Mouse (Mus musculus) adrenal gland, postnatal 36 days (tissue): ENCODE results near the gene Gria3. TPM values are rescaled to one million over a fixed set of nuclear protein-coding genes. Genes with fewer than 3 reads are reported as not detected.

Experiments used
- DNase-seq, 2 experiments: peaks; one replicate each; pipeline ENCODE4 v3.0.0; 2021; ENCODE audit warnings: mixed read lengths in 1 of 2
- long read RNA-seq, 2 experiments: library from polyadenylated mRNA; stranded (forward); transcript quantifications; one replicate each; pipeline ENCODE4 v2.0.0; 2021; ENCODE audit warnings: borderline sequencing depth in 2 of 2
- total RNA-seq, 2 experiments: library from RNA; stranded (reverse); gene quantifications; 2 replicates each; pipeline ENCODE4 v1.2.3; 2021

Gria3 gene
- 10 to 100 TPM; 19.4 to 38.6 TPM for total RNA-seq
- long read RNA-seq, experiment 1, full-length matches to known transcripts, result 2 of 9 reads
- long read RNA-seq, experiment 1, partial matches to known transcripts, result 3 of 9 reads
- long read RNA-seq, experiment 1, other reads (novel, unspliced or antisense), result 4 of 9 reads
- long read RNA-seq, experiment 2, result 0 reads

- DNase-seq, result peak; percentile 30 to 33
Observed at GRCm38 (mm10) chrX:41400058-41400904, at the start of gene Gria3. Gria3 (plus strand) TSS chrX:41400854.

- no peak for DNase-seq
Observed at GRCm38 (mm10) chrX:41387086-41387485, 13.6 kb upstream of the Gria3 start.

- no peak for DNase-seq
Observed at GRCm38 (mm10) chrX:41389079-41389478, 11.6 kb upstream of the Gria3 start.

- no peak for DNase-seq
Observed at GRCm38 (mm10) chrX:41398482-41398881, 2.2 kb upstream of the Gria3 start.

- peak in 1 of 2 experiments; percentile 5 for DNase-seq
Observed at GRCm38 (mm10) chrX:41401186-41401585, 532 bp downstream of the Gria3 start.

- peak; percentile 23 to 39 for DNase-seq
Observed at GRCm38 (mm10) chrX:41401590-41402240, 1.1 kb downstream of the Gria3 start.

GRCm38 (mm10) chrX:41402656-41403055 is 2.0 kb downstream of the Gria3 start:
- DNase-seq, result peak in 1 of 2 experiments; percentile 5

- DNase-seq, result no peak
Observed at GRCm38 (mm10) chrX:41406288-41406687, 5.6 kb downstream of the Gria3 start.

GRCm38 (mm10) chrX:41409791-41410190 is 9.1 kb downstream of the Gria3 start:
- DNase-seq, result peak; percentile 64 to 75

GRCm38 (mm10) chrX:41425651-41426050 is 25.0 kb downstream of the Gria3 start:
- no peak for DNase-seq

GRCm38 (mm10) chrX:41428011-41428410 is 27.4 kb downstream of the Gria3 start:
- DNase-seq, result peak; percentile 44 to 48

- peak; percentile 50 to 58 for DNase-seq
Observed at GRCm38 (mm10) chrX:41435541-41435940, 34.9 kb downstream of the Gria3 start.

GRCm38 (mm10) chrX:41438841-41439240 is 38.2 kb downstream of the Gria3 start:
- peak; percentile 15 to 37 for DNase-seq

- DNase-seq, result no peak
Observed at GRCm38 (mm10) chrX:41448876-41449275, 48.2 kb downstream of the Gria3 start.

GRCm38 (mm10) chrX:41477486-41477885 is 76.8 kb downstream of the Gria3 start:
- DNase-seq, result no peak

- no peak for DNase-seq
Observed at GRCm38 (mm10) chrX:41496528-41496927, 95.9 kb downstream of the Gria3 start.

GRCm38 (mm10) chrX:41505371-41505770 is 104.7 kb downstream of the Gria3 start:
- DNase-seq, result no peak

- DNase-seq, result no peak
Observed at GRCm38 (mm10) chrX:41507959-41508358, 107.3 kb downstream of the Gria3 start.

- DNase-seq, result no peak
Observed at GRCm38 (mm10) chrX:41514982-41515381, 114.3 kb downstream of the Gria3 start.

GRCm38 (mm10) chrX:41532511-41532910 is 131.9 kb downstream of the Gria3 start:
- no peak for DNase-seq

- DNase-seq, result no peak
Observed at GRCm38 (mm10) chrX:41535886-41536285, 135.2 kb downstream of the Gria3 start.

- DNase-seq, result no peak
Observed at GRCm38 (mm10) chrX:41562296-41563060, 161.8 kb downstream of the Gria3 start.
